Mouse (Mus musculus) testis, adult 10 weeks (tissue): ENCODE measurements around the gene Gabrr3. TPM values are rescaled to one million over a fixed set of nuclear protein-coding genes. Genes with fewer than 3 reads are reported as not detected.

ENCODE experiments used
- polyA plus RNA-seq: library from polyadenylated mRNA; stranded (reverse); fragments of 350-450 nt; fragmentation: Illumina TruSeq; extraction: RNeasy Lipid Tissue Mini Kit (QIAGEN cat#74804); gene quantifications from one replicate; pipeline ENCODE4 v1.2.3, GENCODE M21; 2014; ENCODE audit warnings: low read depth, low replicate concordance

Gene Gabrr3
- not detected for polyA plus RNA-seq

DNA sequence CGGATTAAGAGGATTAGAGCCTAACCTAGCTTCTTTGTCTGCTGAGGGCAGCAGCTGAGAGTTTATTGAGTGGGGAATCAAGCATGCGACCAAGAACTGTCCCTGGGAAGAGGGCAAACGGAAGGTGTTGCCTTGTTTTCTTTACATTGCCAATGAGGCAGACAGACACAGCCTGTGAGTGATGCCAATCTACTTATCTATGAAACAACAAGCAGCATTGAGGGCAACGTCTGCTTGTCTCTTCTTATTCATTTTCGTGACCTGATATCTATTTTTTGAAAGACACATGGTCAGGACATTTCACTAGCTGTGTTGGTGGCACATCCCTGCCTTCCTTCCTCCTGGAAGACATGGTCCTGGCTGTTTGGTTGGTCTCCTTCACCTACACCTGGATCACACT is at the start of gene Gabrr3:
TSS of gene Gabrr3 (plus strand) at position 301 of the 400 bp plus-strand sequence.

DNA sequence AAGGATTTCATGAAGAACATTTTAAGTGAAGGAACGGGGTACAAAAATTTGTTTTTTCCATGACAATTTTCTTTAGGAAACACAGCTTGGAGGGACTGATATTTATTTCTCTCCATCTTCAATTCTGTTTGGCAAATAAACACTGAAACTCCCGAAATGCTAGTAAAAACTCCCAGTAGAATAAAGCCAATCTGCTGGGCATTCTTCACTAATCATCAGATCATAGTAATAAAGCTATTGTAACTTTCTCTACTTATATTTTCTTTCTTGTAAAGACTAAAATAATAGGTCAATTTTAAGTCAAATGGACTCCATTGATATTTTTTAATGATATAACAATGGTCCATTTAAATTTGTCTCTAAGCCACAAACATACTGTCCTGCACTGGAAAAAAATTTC is 43.2 kb upstream of the Gabrr3 start, which contains the start of gene Olfr209:
TSS of gene Olfr209 (minus strand) at position 101 of the 400 bp plus-strand sequence.

GRCm38 (mm10) chr16:59471637-59472278 is 64.6 kb downstream of the Gabrr3 start, which contains the start of gene Riox2:
Gene Riox2 (plus strand): TSS chr16:59471775.

Other genes with a start within 250 kb of the Gabrr3 start
- gene Olfr196, start 236.9 kb upstream of the Gabrr3 start, polyA plus RNA-seq, result 0.11 TPM
- gene Olfr198, start 203.8 kb upstream of the Gabrr3 start, polyA plus RNA-seq, result not detected
- 2.1 TPM for gene Olfr199, start 187.6 kb upstream of the Gabrr3 start, polyA plus RNA-seq
- gene Olfr201, start 134.7 kb upstream of the Gabrr3 start, polyA plus RNA-seq, result not detected
- not detected for gene Olfr202, start 120.5 kb upstream of the Gabrr3 start, polyA plus RNA-seq
- not detected for gene Olfr203, start 108.5 kb upstream of the Gabrr3 start, polyA plus RNA-seq
- gene Olfr204, start 89.1 kb upstream of the Gabrr3 start, polyA plus RNA-seq, result not detected
- not detected for gene Olfr205, start 76.2 kb upstream of the Gabrr3 start, polyA plus RNA-seq
- 0.20 TPM for gene Olfr206, start 58.1 kb upstream of the Gabrr3 start, polyA plus RNA-seq
- gene Olfr209, start 43.3 kb upstream of the Gabrr3 start, polyA plus RNA-seq, result not detected
- gene Riox2, start 64.4 kb downstream of the Gabrr3 start, polyA plus RNA-seq, result 11.3 TPM
- gene Crybg3, start 193.6 kb downstream of the Gabrr3 start, polyA plus RNA-seq, result 173 TPM
- gene Arl6, start 232.1 kb downstream of the Gabrr3 start, polyA plus RNA-seq, result 101 TPM